9 mouse cellular contexts compared by ENCODE assay signal in the genomic region with DNA sequence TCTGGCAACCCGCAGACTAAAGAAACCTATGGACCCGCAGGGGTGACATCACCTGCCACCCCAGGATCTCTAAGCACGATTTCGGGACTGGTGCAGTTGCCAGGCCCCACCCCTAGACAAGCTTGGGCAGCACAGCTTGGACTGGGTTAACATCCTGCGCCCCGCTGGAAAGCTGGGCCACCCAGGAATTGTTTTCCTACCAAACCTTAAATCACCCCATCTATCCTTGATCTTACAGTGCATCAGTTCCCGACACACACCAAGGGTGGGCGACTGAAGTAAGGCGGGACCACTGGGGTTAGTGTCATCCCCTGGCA. TPM values are rescaled to one million over a fixed set of nuclear protein-coding genes. Genes with fewer than 3 reads are reported as not detected.
DNase-seq lines count a peak whose midpoint lies in the region; ATAC-seq and TF ChIP-seq lines count a peak whose summit lies in the region.
"Had no signal": no experiment of that assay in that cellular context is flagged by ENCODE, and none has a peak within 500 bp of the region (broad histone marks: within the 10 kb centered on the region; RNA-seq: fewer than 3 reads in every experiment).

No protein-coding gene starts in this region.

- peak overlapping the region; percentile 61 for H3K4me3 ChIP-seq in kidney, embryonic 14.5 days (ENCODE audit: low read length)
- peak overlapping the region; percentile 90 for H3K4me3 ChIP-seq in cortical plate, adult 2 months (ENCODE audit: insufficient read depth, low read length)
- H3K4me3 ChIP-seq in hindbrain, embryonic 13.5 days, result peak overlapping the region; percentile 61
- peak overlapping the region; percentile 78 for H3K4me3 ChIP-seq in midbrain, embryonic 12.5 days

- no peak overlapping the region for H3K27ac ChIP-seq in kidney, embryonic 14.5 days (ENCODE audit: low read depth, low read length)
- H3K27ac ChIP-seq in cortical plate, adult 2 months (ENCODE audit: insufficient read depth, low read length), result peak overlapping the region; percentile 97
- H3K27ac ChIP-seq in hindbrain, embryonic 13.5 days, result no peak overlapping the region
- H3K27ac ChIP-seq in midbrain, embryonic 12.5 days (replicated peaks), result peak overlapping the region; percentile 46; the same call in 1 of the 2 replicates

- peak overlapping the region; percentile 66 for H3K4me2 ChIP-seq in kidney, embryonic 14.5 days (replicated peaks; ENCODE audit: low read depth, low read length)
- H3K4me2 ChIP-seq in hindbrain, embryonic 13.5 days, result peak overlapping the region; percentile 94
- H3K4me2 ChIP-seq in midbrain, embryonic 12.5 days (replicated peaks), result peak overlapping the region; percentile 91

- no peak for TF ChIP-seq POLR2A in cortical plate, adult 2 months (IDR thresholded peaks at IDR 0.05; ENCODE audit: extremely low read depth, insufficient read depth, low read length)

- no peak; the same call in 1 of the 2 replicates for ATAC-seq in kidney, embryonic 14.5 days (ENCODE audit: low FRiP score, low TSS enrichment)
- ATAC-seq in hindbrain, embryonic 13.5 days (ENCODE audit: low FRiP score), result no peak
- ATAC-seq in midbrain, embryonic 12.5 days (ENCODE audit: low FRiP score, low read depth), result no peak; the same call in 1 of the 2 replicates
- ATAC-seq in megakaryocyte progenitor cell, adult 5-6 weeks (replicated peaks; ENCODE audit: poor library complexity), result no peak
- ATAC-seq: Patski had no signal

- H3K36me3 ChIP-seq in kidney, embryonic 14.5 days (ENCODE audit: control insufficient read depth, insufficient read depth, low read length), result no peaks in the 10 kb centered on the region
- H3K36me3 ChIP-seq in hindbrain, embryonic 13.5 days, result no peaks in the 10 kb centered on the region
- no peaks in the 10 kb centered on the region for H3K36me3 ChIP-seq in midbrain, embryonic 12.5 days

- TF ChIP-seq CTCF in cortical plate, adult 2 months (IDR thresholded peaks at IDR 0.05; ENCODE audit: extremely low read depth, insufficient read depth, low read length), result no peak

- WGBS in kidney, embryonic 14.5 days, result 6% methylated on average over 9 of the region's 9 CpGs
- 5% methylated on average over 9 of the region's 9 CpGs for WGBS in hindbrain, embryonic 13.5 days
- 4% methylated on average over 9 of the region's 9 CpGs for WGBS in midbrain, embryonic 12.5 days

- H3K9ac ChIP-seq in kidney, embryonic 14.5 days (ENCODE audit: low read depth, low read length), result peak overlapping the region; percentile 72
- H3K9ac ChIP-seq in hindbrain, embryonic 13.5 days, result peak overlapping the region; percentile 80
- H3K9ac ChIP-seq in midbrain, embryonic 12.5 days (replicated peaks), result peak overlapping the region; percentile 82

- no peak for DNase-seq in kidney, adult 11 months
- no peak for DNase-seq in right cerebral cortex, postnatal 36 days (ENCODE audit: low spot score in 2 of 2)
- DNase-seq in layer of hippocampus, postnatal 14 days (ENCODE audit: low spot score in 2 of 2), result no peak

- no peaks in the 10 kb centered on the region for H3K27me3 ChIP-seq in kidney, embryonic 14.5 days (ENCODE audit: control insufficient read depth, insufficient read depth, low read length)
- H3K27me3 ChIP-seq in hindbrain, embryonic 13.5 days, result peaks cover 3% of the 10 kb centered on the region; the same call in 1 of the 2 replicates
- H3K27me3 ChIP-seq in midbrain, embryonic 12.5 days, result peaks cover 26% of the 10 kb centered on the region
- H3K27me3 ChIP-seq: Patski had no signal

- H3K4me1 ChIP-seq in kidney, embryonic 14.5 days (ENCODE audit: control insufficient read depth, insufficient read depth, low read length), result peaks cover 32% of the 10 kb centered on the region
- peaks cover 11% of the 10 kb centered on the region for H3K4me1 ChIP-seq in cortical plate, adult 2 months (ENCODE audit: control insufficient read depth, insufficient read depth, low read length)
- peaks cover 50% of the 10 kb centered on the region for H3K4me1 ChIP-seq in hindbrain, embryonic 13.5 days (replicated peaks)
- H3K4me1 ChIP-seq in midbrain, embryonic 12.5 days, result peaks cover 28% of the 10 kb centered on the region

- no peaks in the 10 kb centered on the region for H3K9me3 ChIP-seq in kidney, embryonic 14.5 days (ENCODE audit: control insufficient read depth, low read length)
- H3K9me3 ChIP-seq in hindbrain, embryonic 13.5 days, result no peaks in the 10 kb centered on the region
- no peaks in the 10 kb centered on the region for H3K9me3 ChIP-seq in midbrain, embryonic 12.5 days

RNA-seq across cellular contexts. Expression of a gene that starts 50.5 kb away (rescaled TPM):
- polyA plus RNA-seq in kidney, embryonic 14.5 days (2014; fragmentation: Nextera tagmentation; extraction: Ambion mirVana), result 31.8 and 57.7 TPM in 2 replicates
- 266 and 292 TPM in 2 replicates for polyA plus RNA-seq in cortical plate, adult 2 months (2012; rRNA removed)
- 98.2 and 98.3 TPM in 2 replicates for polyA plus RNA-seq in hindbrain, embryonic 13.5 days (2015; fragmentation: Nextera tagmentation; extraction: Ambion mirVana)
- polyA plus RNA-seq in midbrain, embryonic 12.5 days (2016; fragmentation: Nextera tagmentation; extraction: Ambion mirVana), result 70.1 and 73.3 TPM in 2 replicates
- 100 to 1,000 TPM; 412 to 440 TPM for total RNA-seq in layer of hippocampus, postnatal 14 days (2021)
- 25.2 and 32.5 TPM in 2 replicates for total RNA-seq in megakaryocyte progenitor cell, adult 5-6 weeks (2015)
- total RNA-seq in megakaryocyte progenitor cell, adult 5-6 weeks (2017), result 45.9 and 49.7 TPM in 2 replicates

Comparison
In these comparisons a context has a peak if more than half of its experiments do, and no peak if none do; other contexts are left out.
1. H3K27ac ChIP-seq: peak in cortical plate, adult 2 months (single experiment) and midbrain, embryonic 12.5 days (single experiment); none in kidney, embryonic 14.5 days (single experiment) and hindbrain, embryonic 13.5 days (single experiment).
2. Peak in every context shown above with its lines, with median percentiles within 50 percentile points of each other: H3K4me2 ChIP-seq, H3K4me3 ChIP-seq and H3K9ac ChIP-seq.